Mouse (Mus musculus): ENCODE data around the gene Dner.

DNA sequence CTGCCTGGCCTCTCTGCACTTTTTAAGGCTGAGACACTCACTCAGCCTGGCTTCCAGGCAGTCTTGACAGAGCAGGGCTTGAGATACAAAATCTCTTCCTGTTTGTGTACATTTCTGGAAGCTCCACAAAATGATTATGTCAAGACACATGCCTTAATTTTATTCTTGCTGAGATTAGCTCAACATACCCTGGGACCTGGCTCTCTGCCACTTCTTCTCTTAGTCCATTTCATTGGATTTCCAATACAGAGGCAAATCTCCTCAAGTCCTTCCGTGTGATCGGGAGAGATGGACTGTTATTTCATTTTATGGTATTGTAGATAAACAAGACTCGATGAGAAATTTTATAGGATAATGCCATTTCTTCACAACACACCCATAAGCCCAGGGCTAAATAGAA is 84.7 kb downstream of the Dner start:
- TF ChIP-seq GATA1 (IDR thresholded peaks at IDR 0.05; ENCODE audit: borderline replicate concordance, low read length) (no peak), FLI1 (IDR thresholded peaks at IDR 0.05; ENCODE audit: low read length) (no peak)

Measured in megakaryocyte, embryonic 14.5 days (primary cell).